Mouse (Mus musculus) brain, embryonic 14.5 days (tissue): ENCODE results near the gene Grin2d.

Source experiments
- CTCF ChIP-seq: fragments of 200-500 bp; IDR thresholded peaks from 2 replicates; pipeline ENCODE4 v1.5.1; 2012; ENCODE audit warnings: inconsistent platforms, mild to moderate bottlenecking, moderate library complexity, borderline replicate concordance; ENCODE audit not compliant: insufficient read depth, insufficient read length; ENCODE audit errors: extremely low read depth
- POLR2A ChIP-seq: fragments of 200-500 bp; IDR thresholded peaks from 2 replicates; pipeline ENCODE4 v1.6.1; 2012; ENCODE audit warnings: mild to moderate bottlenecking, inconsistent platforms, borderline replicate concordance; ENCODE audit not compliant: poor library complexity, insufficient read depth, insufficient read length, severe bottlenecking; ENCODE audit errors: extremely low read depth

GRCm38 (mm10) chr7:45864435-45864834, 13.7 kb downstream of the Grin2d start:
- TF ChIP-seq POLR2A: no peak
- TF ChIP-seq CTCF: no peak
